Mouse (Mus musculus) cerebellum, postnatal 36 days (tissue): Measurements from ENCODE around the gene Zfhx3.

ENCODE experiments used
- DNase-seq, 2 experiments: peaks; one replicate each; pipeline ENCODE4 v3.0.0; 2021 to 2022; ENCODE audit warnings: mixed read lengths in 2 of 2

Zfhx3 gene

GRCm38 (mm10) chr8:108554578-108555245 lies 612.3 kb downstream of the Zfhx3 start:
- DNase-seq: no peak

DNA sequence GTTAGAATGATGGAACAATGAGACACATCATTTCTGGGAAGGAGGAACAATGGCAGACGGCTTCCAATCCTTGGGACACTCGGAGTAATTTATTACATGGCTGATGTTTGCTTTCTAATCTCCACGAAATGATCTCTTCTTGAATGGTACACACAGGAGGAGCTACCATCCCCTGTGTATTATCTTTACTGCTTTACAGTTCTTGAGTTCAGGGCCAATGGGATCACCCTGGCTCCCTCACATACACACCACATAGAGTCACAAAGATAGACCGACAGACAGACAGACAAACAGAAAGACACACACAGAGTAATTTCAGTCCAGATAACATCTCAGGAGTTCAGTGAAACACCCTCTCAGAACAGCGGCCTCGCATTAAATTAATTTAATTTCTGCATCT lies 621.0 kb downstream of the Zfhx3 start:
- no peak for DNase-seq

DNA sequence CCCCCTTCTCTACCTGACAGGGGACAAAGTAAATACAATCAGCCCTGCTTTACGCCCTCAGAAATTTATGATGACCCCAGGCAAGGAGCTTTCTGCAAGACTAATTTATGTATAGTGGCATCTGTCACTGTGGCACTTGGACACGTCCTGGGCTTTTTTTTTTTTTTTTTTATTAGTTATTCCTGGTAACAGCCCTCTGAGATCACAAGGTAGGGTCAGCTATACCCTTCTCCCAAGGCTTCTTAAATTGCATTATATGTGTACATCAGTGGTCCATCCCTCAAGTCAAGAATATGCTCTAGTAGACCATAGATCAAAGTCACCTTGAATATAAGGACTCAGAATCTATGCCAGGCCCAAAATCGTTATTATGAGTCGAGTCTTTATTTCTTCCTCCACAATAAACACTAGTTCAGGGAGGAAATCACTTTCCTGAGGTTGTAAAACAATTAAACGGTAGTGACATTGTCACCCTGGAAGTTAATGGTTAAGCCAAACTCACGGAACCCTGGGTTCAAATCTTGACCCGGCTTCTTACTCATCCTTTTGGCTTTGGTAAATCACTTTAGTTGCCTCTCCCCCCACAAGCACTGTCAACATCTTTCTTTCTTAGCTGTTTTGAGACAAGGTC lies 621.6 kb downstream of the Zfhx3 start:
- no peak for DNase-seq

DNA sequence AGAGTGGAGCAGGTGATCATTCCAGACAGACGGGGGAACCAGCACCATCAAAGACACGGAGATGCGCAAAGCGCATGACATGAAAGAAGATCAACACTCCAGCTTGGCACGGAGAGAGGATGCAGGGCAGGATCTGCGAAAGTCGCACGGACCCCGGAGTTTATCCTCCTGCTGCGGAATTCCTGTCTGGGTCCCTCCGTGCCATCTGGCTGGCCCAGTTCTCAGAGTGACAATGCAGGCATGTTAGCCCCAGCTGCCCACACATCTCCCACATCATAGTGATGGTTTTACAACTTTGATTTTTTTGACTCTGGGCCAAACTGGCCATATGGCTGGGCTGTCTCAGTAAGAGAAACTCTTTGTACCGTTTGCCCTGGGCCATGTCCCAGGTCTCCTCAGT lies 623.6 kb downstream of the Zfhx3 start:
- DNase-seq: peak; percentile 7 to 20

GRCm38 (mm10) chr8:108573295-108574017 lies 631.0 kb downstream of the Zfhx3 start:
- no peak for DNase-seq

- no peak for DNase-seq
These were observed 631.7 kb downstream of the Zfhx3 start for GRCm38 (mm10) chr8:108574101-108574500.

GRCm38 (mm10) chr8:108577571-108577970 lies 635.1 kb downstream of the Zfhx3 start:
- DNase-seq: no peak

DNA sequence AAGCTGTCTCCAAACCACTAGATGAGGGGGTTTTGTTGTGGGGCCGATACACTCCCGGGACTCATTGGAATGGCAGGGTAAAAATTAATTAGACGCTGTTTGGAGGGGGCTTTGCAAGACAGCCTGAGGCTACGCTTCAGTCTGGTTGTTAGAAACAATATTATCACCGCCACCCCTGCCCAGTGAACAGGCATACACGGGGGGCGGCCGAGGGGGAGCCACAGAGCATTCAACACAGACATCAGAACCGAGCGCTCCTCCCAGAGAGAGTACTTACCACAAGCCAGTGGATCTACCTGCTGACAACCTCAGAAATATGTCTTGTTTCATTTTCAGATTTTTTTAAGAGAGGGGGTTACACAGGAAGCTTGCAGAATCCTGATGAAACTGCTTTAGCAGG lies 635.9 kb downstream of the Zfhx3 start:
- DNase-seq: no peak

DNA sequence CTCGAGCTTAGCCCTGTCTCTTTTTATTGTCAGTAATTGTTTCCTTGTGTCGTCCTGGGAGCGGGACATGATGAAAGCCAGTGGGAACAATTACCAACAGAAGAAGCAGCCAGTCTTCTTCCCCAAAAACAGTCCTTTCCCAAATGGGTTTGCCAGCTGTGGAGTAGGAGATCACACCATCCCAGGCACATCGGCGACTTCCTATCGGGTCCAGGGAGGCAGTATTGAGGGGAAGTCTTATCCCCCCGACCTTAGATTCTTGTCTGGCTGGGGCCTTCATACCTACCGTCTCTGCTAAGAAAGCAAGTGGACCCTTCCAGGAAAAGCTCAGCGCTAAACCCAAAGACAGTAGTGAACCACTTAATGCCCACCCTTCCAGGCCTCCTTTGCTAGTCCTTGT lies 637.4 kb downstream of the Zfhx3 start:
- no peak for DNase-seq

- DNase-seq: no peak
These were observed 637.9 kb downstream of the Zfhx3 start for GRCm38 (mm10) chr8:108580364-108580763.

GRCm38 (mm10) chr8:108581557-108581956 lies 639.1 kb downstream of the Zfhx3 start:
- no peak for DNase-seq

DNA sequence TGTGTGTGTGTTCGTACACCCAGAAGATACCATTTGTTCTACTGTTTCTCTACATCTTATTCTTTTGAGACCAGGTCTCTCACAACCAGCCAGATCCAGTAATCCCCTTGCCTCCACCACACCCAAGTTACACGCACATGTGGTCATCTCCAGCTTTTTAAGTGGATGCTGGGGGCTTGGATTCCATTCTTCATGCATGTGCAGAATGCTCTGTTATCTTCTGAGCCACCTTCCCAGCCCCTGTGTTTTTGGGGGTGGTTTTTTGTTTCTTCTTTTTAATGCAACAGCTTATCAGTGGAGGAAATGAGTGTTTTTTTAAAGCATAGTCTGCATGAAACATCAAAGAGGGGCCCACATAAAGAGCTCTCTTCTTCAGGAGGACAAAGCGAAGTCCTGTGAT lies 639.8 kb downstream of the Zfhx3 start:
- no peak for DNase-seq

GRCm38 (mm10) chr8:108583261-108583660 lies 640.8 kb downstream of the Zfhx3 start:
- DNase-seq: no peak

GRCm38 (mm10) chr8:108583867-108584661 lies 641.6 kb downstream of the Zfhx3 start:
- no peak for DNase-seq

DNA sequence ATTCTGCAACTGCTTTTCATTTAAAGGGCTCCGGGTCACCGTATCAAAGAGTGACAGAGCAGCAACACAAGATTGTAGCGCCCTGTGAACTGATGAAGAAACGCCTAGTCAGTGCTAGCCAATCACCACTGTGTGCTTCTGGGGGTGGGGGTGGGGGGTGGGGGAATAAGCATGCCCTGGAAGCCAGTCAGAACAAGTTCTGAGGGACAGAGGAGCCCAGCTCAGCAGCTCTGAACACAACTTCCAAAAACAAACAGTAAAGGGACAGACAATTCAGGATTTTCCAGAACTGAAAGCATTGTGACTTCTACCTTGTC lies 642.2 kb downstream of the Zfhx3 start:
- DNase-seq: no peak

GRCm38 (mm10) chr8:108591037-108591436 lies 648.6 kb downstream of the Zfhx3 start:
- no peak for DNase-seq

GRCm38 (mm10) chr8:108592028-108592724 lies 649.7 kb downstream of the Zfhx3 start:
- DNase-seq: no peak

DNA sequence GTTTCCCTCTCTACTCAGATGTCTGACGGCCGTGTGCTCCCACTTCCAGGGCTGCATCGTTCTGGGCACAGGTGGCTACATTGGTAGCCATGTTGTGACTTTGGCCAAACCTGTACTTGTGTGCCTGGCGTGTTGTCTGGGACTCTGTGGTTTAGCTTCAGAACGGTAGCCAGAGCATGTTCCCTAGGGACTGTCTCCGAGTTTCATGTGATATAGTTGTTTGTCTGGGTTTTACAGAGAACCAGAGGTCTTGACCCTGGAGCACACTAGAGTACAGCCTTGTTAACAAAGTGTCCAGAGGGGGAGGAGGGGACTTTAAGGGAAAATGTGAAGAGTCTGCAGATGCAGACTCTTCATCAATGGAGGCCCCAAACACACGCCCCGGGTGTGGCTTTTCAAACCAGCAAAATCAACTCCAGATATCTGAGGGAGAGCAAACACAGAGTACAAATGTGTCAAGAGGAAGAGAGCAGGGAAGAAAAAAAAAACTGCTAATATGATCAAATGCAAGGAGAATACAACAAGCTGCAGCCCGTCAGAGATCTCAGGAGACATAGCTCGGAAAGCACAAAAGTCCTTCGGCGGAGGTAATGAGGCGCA lies 650.6 kb downstream of the Zfhx3 start:
- no peak for DNase-seq

- no peak for DNase-seq
These were observed 651.4 kb downstream of the Zfhx3 start for GRCm38 (mm10) chr8:108593891-108594290.

- no peak for DNase-seq
These were observed 652.1 kb downstream of the Zfhx3 start for GRCm38 (mm10) chr8:108594361-108595060.

DNA sequence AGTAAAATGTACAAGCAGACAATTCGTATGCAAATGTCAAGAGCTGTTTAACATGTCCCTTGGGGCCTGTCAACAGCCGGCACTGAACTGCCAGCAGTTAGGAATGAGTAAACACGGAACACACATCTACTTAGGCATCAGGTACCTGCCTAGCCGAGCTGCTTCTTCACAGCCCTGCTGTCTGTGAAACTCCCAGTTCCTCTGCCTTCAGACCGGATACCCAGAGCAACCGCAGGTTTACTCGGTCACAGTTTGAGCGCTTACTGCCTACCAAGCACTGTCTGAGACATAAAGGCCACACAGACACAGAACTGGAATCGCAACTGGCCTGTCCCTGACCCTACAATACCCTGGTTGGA lies 652.6 kb downstream of the Zfhx3 start:
- DNase-seq: no peak
